Mouse (Mus musculus): ENCODE results near the gene Borcs5.

Gene Borcs5

DNA sequence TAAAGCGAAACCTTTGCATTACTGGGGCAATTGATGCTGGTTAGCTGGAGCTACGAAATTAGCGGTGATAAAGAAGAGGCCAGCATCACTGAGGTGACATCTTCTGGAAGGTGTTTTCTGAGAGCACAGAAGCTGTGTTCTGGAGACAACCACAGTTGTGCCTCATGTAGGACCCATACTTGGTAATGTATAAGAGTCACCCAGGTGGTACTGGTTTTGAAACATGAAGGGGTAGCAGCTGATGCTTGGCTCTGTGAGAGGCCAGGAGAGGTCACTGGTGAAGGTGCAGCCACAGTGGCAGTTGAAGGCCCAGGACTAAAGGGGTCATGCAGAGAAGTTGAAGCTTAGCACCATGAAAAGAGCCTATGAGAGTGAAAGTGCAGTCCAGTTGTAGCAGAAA, at the start of gene Borcs5:
Gene Borcs5, plus strand, starts transcription at position 301 of the 400 bp plus-strand sequence.
- DNase-seq (ENCODE audit: extremely low spot score), result no peak

DNA sequence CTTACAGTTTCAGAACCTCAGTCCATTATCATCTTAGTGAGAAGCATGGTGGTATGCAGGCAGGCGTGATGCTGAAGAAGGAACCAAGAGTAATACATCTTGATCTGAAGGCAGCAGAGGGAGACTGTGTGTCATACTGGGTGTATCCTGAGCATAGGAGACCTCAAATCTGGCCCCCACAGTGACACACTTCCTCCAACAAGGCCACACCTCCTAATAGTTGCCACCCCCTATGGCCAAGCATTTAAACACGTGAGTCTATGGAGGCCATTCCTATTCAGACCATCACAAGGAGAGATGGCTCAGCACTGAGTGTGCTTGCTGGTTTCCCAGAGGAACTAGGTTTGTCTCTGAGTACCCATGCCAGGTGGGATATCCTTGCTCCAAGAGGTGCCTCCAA, 47.7 kb upstream of the Borcs5 start:
- no peak for DNase-seq (ENCODE audit: extremely low spot score)

DNA sequence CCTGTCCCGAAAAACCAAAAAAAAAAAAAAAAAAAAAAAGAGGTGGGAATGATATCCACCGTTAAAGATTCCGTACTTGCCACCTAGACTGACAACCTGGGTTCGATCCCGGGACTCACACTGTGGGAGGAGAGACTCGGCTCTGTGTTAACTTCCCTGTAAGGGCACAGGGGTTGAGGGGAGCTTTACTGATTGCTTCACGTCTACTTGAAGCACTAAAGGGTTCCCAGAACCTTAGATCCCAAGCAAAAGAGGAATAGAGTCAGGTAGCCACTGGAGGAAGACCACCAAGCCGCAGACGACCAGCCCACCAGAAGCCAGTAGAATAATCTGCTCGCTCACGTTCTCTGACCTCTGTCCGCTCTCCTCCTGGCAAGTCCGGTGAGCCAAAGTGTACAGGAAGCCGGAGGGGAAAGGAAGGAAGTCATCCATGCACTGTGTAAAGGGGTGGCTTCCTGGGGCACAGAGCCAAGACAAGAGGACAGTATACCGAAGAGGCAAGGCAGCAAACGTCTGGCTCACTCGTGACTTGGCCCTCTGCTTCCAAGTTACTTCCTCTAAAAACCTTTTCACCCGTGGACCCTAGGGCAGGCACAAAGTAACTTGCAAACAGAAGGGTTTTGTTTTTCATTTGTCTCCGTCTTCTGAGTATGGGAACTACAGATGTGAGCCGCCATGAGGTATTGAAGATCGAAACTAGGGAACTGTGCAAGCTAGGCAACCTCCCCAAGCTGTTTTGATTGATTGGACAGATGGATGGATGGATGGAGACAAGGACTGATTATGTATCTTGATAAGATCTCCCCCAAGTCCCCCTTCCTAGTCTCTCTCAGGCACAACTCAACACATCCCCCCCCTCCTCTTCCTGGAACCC, 44.5 kb upstream of the Borcs5 start:
- DNase-seq (ENCODE audit: extremely low spot score), result no peak

- DNase-seq (ENCODE audit: extremely low spot score), result no peak
Observed at GRCm38 (mm10) chr6:134597651-134598229, 41.6 kb upstream of the Borcs5 start.

GRCm38 (mm10) chr6:134599239-134599638, 40.1 kb upstream of the Borcs5 start:
- DNase-seq (ENCODE audit: extremely low spot score), result no peak

- DNase-seq (ENCODE audit: extremely low spot score), result no peak
Observed at GRCm38 (mm10) chr6:134601130-134601529, 38.2 kb upstream of the Borcs5 start.

DNA sequence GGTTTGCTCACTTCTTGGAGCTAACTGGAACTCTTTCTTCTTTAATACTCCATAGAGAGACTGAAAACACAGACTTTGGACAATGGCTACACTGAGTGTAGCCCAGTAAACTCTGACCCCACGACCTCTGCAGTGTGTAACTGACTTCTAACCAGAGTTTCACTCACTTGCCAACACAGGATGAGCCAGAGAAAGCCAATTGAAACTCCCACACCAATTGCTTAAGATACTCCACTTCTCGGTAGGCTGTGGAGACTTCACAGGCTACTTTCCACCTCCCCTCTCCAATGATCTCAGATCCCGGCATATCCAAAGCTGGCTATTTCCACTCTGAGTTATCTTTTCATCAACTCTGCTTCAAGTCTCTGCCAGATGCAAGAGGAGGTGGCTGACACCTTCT, 37.5 kb upstream of the Borcs5 start:
- DNase-seq (ENCODE audit: extremely low spot score), result no peak

DNA sequence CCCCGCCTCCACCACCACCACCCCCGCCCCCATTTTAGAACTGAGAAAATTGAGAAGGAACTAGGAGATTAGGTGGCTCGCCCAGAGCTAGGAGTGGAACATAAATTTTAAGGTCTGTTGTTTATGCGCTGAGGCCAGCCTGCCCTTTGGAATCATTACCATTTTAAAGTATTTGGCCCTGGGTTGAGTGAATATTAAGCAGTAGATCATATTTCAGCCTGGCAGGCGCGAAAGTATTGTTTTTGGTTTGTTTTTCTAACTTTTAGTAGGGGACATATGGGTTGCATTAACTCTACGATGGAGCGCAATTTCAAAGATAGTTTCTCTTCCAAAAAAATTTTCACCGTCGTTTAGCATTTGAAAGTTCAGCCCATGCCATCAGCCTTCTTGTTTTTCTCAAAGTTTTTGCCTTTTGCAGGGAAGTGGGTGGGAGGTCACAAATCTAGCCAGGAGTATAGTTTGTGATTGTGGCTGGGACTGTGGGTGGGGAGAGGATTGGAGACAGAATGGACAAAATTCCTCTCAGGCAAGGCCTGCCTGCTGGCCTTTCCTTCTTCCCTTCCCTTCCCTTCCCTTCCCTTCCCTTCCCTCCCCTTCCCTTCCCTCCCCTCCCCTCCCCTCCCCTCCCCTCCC, 36.8 kb upstream of the Borcs5 start:
- DNase-seq (ENCODE audit: extremely low spot score), result no peak

- DNase-seq (ENCODE audit: extremely low spot score), result no peak
Observed at GRCm38 (mm10) chr6:134605196-134605595, 34.1 kb upstream of the Borcs5 start.

DNA sequence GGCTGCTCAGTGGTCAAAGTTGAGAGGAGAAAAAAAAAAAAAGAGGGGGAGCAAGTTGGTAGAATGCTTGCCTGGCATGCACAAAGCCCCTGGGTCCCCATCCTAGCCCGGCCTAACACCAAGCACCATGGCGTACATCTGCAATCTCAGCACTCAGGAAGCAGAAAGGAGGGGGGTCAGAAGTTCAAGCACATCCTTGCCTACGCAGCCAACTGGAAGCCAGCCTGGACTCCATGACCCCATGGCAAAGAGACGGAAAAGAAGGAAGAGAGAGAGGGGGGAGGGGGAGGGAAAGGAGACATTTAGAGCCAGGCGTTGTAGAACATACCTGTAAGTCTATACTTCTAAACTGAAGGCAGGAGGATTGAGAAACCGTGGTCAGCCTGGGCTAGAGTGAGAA, 32.8 kb upstream of the Borcs5 start:
- DNase-seq (ENCODE audit: extremely low spot score), result no peak

GRCm38 (mm10) chr6:134606949-134607746, 32.2 kb upstream of the Borcs5 start:
- DNase-seq (ENCODE audit: extremely low spot score), result peak; percentile 43

DNA sequence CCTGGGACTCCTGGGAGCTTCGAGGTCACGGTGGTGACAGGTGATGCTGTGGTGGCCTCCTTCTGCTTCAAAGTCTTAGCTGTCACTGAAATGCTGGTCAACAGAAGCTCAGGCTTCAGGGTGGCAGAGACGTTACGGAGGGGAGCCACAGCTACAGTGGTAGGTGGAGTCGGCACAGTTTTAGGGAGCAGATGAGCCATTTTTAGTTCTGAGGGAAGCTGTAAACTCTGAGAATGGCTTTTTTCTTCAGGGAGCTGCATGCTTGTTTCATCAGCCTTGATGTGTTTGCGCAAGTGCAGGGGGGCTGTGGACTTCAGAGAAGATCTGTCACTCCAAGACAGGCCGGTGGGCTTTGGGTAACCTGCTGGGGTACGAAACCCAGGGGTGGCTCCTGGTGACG, 28.9 kb upstream of the Borcs5 start:
- no peak for DNase-seq (ENCODE audit: extremely low spot score)

DNA sequence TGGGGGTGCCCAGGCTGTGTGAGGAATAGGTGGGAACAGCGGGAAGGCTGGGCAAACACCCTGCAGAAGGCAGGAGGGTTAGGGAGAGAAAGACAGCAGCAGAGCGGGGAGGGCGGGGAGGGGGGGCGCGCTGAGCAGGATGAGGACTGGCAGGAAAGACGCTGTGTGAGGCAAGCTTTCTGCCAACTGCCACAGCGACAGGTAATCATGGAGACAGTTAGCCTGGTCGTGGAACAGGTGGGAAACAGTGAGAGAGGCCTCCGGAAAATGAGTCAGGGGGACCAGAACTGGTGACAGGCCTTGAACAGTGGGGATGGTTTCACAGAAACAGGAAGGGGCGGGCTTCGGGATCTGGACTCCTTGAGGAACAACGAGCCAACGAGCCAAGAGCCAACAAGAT, 27.4 kb upstream of the Borcs5 start:
- DNase-seq (ENCODE audit: extremely low spot score), result no peak

GRCm38 (mm10) chr6:134614322-134614721, 25.0 kb upstream of the Borcs5 start:
- no peak for DNase-seq (ENCODE audit: extremely low spot score)

DNA sequence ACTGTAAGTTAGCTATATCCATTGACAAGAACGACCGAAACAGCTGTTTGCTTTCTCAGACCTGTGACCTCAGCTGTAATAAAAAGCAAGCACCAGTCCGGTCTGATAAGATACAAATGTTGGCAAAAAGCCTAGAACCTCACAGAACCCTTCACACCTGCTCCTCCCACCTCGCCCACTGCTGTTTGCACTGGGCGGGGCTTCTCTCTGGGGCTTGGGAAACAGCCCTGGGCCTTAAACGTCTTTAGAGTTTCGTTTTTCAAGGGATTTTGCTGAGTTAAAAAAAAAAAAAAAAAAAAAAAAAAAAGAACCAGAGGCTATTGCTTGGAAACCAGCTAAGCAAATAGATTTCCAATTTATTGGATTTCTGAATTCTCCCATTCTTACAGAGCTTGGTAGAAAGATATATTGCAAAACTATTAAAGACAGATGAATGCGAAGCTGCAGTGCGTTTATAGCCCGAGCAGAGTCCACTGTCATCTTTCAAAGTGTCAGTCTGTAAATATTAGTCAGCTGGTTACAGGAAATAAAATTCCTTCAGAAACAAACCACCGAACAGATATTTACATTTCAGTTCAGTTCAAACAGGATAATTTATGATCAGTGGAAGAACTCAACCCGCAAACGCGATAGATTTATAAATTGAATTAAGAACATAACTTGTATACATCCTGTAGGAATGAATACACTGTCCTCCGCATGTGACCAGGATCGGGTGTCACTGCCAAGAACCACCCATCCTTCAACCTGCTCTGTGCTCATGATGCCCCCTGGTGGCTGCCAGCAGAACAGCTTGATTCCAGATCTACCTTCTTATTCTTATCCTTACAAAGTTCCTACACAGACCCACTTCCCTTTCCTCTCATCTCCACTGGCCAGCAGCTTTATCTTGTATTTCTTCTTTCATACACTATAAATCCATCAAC, 24.3 kb upstream of the Borcs5 start:
- peak; percentile 79 for DNase-seq (ENCODE audit: extremely low spot score)

- no peak for DNase-seq (ENCODE audit: extremely low spot score)
Observed at GRCm38 (mm10) chr6:134617589-134617988, 21.7 kb upstream of the Borcs5 start.

GRCm38 (mm10) chr6:134620129-134620528, 19.2 kb upstream of the Borcs5 start:
- DNase-seq (ENCODE audit: extremely low spot score), result no peak

- no peak for DNase-seq (ENCODE audit: extremely low spot score)
Observed at GRCm38 (mm10) chr6:134620846-134621551, 18.3 kb upstream of the Borcs5 start.

- no peak for DNase-seq (ENCODE audit: extremely low spot score)
Observed at GRCm38 (mm10) chr6:134621552-134621949, 17.8 kb upstream of the Borcs5 start.

GRCm38 (mm10) chr6:134625431-134625830, 13.9 kb upstream of the Borcs5 start:
- no peak for DNase-seq (ENCODE audit: extremely low spot score)
